Mouse (Mus musculus): ENCODE measurements around the gene Art2b.

- TF ChIP-seq POLR2A (IDR thresholded peaks at IDR 0.05; ENCODE audit: low read depth, low read length) (no peak), CTCF (IDR thresholded peaks at IDR 0.05; ENCODE audit: borderline replicate concordance, insufficient read depth, low read length) (no peak)
Observed at GRCm38 (mm10) chr7:101607845-101608244, 22.4 kb upstream of the Art2b start.

Data from embryonic fibroblast, embryonic 13.5 days (primary cell).